Mouse (Mus musculus): Measurements from ENCODE around the gene Gm6465. TPM values are rescaled to one million over a fixed set of nuclear protein-coding genes. Genes with fewer than 3 reads are reported as not detected.
"Not testable (repeated sequence)": the region's sequence is repeated elsewhere in the genome, so short reads cannot be mapped to it uniquely, and the experiment has no call there.

Gene Gm6465
- not detected in 2 replicates for polyA plus RNA-seq (2015; fragmentation: Nextera tagmentation; extraction: Ambion mirVana)

DNA sequence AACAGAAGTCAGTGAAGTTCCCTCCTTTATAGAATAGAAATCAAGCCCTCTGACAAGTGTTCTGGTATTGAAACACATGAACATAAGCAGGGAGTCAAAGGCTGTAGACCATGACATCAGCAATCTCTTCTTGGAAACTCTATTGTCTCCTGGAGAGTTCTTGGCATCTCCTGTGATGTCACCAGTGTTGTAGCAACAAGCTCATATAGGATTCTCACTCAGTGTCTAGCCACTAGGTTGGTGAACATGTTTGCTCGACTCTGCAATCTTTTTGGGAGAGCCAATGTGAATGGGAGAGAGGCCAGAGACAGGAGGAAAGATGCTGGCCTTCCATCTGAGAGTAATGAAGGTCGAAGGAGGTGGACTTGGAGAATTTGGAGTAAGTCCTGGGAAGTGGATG is at the start of gene Gm6465:
TSS of gene Gm6465 (plus strand) at position 301 of the 400 bp plus-strand sequence.
- H3K27me3 ChIP-seq (replicated peaks); H3K4me3 ChIP-seq (replicated peaks); H3K9ac ChIP-seq; H3K36me3 ChIP-seq; ATAC-seq (ENCODE audit: insufficient read depth, low FRiP score, low read depth); H3K4me1 ChIP-seq; H3K9me3 ChIP-seq; H3K27ac ChIP-seq; H3K4me2 ChIP-seq: not testable (repeated sequence)
- 59% methylated on average over 2 of the region's 2 CpGs for WGBS

DNA sequence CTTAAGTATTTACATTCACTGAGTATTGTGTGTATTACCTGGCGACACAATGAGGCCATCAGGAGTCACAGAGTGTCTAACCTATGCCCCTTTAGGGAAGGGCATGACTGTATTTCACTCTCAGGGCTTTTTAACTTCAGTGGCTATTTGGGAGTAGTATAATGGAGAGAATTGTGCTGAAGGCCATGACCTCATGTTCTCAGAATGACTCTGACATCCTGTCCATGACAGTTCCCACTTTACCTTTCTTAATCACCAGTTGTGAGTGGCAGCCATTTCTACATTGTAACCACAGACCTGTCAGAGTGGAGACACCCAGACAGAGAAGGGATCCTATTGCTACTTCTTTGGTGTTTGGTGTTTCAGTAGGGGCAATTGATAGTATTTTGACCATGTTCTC is 485 bp downstream of the Gm6465 start:
- ATAC-seq (ENCODE audit: insufficient read depth, low FRiP score, low read depth); H3K4me2 ChIP-seq; H3K4me1 ChIP-seq; H3K27me3 ChIP-seq (replicated peaks); H3K27ac ChIP-seq; H3K9me3 ChIP-seq; H3K36me3 ChIP-seq; H3K9ac ChIP-seq; H3K4me3 ChIP-seq (replicated peaks): not testable (repeated sequence)
- WGBS, result 76% methylated on average over 1 of the region's 1 CpGs

DNA sequence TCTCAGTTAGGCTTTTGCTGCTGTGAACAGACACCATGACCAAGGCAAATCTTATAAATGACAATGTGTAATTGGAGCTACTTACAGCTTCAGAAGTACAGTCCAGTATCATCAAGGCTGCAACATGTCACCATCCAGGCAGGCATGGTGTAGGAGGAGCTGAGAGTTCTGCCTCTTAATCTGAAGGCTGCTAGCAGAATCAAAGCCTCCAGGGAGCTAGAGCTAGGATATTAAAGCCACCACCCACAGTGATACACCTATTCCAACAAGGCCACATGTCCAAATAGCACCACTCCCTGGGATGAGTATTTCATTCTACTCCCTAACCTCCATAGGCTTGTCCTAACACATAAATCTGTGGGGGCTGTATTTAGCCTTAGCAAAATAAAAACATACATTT is 12.6 kb downstream of the Gm6465 start:
- not testable (repeated sequence) for H3K27ac ChIP-seq; H3K4me2 ChIP-seq; H3K27me3 ChIP-seq (replicated peaks); H3K9me3 ChIP-seq; H3K4me3 ChIP-seq (replicated peaks); H3K36me3 ChIP-seq; H3K9ac ChIP-seq; ATAC-seq (ENCODE audit: insufficient read depth, low FRiP score, low read depth); H3K4me1 ChIP-seq

Other genes starting within 250 kb of the Gm6465 start
- gene Gm8922, start 163.6 kb upstream of the Gm6465 start, polyA plus RNA-seq (2015; fragmentation: Nextera tagmentation; extraction: Ambion mirVana), result not detected in 2 replicates
- not detected in 2 replicates for gene Gm8926, start 75.0 kb upstream of the Gm6465 start, polyA plus RNA-seq (2015; fragmentation: Nextera tagmentation; extraction: Ambion mirVana)
- not detected in 2 replicates for gene 4933402N22Rik, start 72.5 kb downstream of the Gm6465 start, polyA plus RNA-seq (2015; fragmentation: Nextera tagmentation; extraction: Ambion mirVana)